Mouse (Mus musculus) liver, embryonic 14.5 days (tissue): ENCODE data around the gene Gm11146.

Source experiments
- CTCF ChIP-seq: IDR thresholded peaks from 2 replicates; pipeline ENCODE4 v1.5.1; 2016; ENCODE audit warnings: antibody characterized with exemption, low read depth, control low read depth
- EP300 ChIP-seq: IDR thresholded peaks from 2 replicates; pipeline ENCODE4 v1.6.1; 2016; ENCODE audit warnings: antibody characterized with exemption, low read depth

GRCm38 (mm10) chr16:77573036-77573435 lies 28.9 kb downstream of the Gm11146 start:
- TF ChIP-seq CTCF (no peak), EP300 (no peak)
